Mouse (Mus musculus) ZHBTc4 (cell line): ENCODE measurements at regions not wholly inside any gene's neighbourhood (a gene's known extent, or its start where the extent isn't known, plus 50 kb on each side); places are given as distances from the start of the nearest gene placed in this dataset.

Experiments
- DNase-seq: peaks from one replicate; pipeline ENCODE4 v3.0.0-alpha.2; 2011; ENCODE audit warnings: low read depth, low spot score

DNA sequence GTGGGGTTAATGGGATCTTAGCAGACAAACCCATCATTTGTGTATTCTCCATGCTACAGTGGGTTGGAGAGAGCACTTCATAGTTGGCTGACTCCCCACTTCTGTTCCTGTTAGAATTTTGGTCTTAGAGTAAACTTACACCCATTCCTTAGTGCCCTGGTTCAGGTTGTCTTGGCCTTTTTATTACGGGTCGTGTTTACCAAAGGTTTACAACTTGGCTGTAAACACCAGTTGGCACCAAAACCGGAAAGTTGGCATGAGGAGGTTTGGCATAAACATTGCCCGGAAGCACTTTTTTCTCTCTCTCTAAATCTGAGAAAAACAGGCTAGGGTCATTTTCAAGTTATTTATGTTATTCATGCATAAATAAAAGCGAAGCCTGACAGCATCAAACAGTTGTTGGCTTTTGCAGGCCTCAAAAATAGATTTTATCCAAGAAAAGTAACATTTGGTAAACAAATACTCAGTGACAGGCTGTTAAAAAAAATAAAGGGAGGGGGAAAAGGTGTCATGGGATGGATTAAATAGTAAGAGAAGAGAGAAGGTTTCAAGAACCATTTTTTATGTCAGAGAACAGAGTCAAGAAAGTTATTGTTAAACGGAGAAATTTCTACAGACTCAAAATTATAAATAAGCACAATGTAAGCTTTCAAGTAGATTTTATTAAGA lies 148.0 kb upstream of the Klf6 start:
- no peak for DNase-seq

GRCm38 (mm10) chr13:5714191-5714591 lies 147.1 kb upstream of the Klf6 start:
- DNase-seq = no peak

GRCm38 (mm10) chr13:5714793-5715192 lies 146.5 kb upstream of the Klf6 start:
- DNase-seq = no peak

- DNase-seq = no peak
Observed at GRCm38 (mm10) chr13:5716749-5717148, 144.5 kb upstream of the Klf6 start.

DNA sequence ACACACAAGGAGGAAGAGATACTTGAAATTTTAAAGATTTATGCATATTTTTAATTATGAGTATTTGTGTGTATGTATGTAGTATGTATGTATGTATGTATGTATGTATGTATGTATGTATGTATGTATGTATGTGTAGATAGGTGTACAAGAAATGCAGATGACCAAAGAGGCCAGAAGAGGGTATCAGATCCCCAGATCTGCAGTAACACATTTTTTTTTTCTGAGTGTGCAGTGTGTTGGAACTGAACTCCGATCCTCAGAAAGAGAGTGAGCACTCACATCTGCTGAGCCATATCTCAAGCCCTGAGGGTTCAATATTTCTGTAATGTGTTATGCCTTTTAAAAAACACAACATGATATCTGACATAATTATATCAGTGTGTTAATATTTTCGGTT lies 138.0 kb upstream of the Klf6 start:
- no peak for DNase-seq

GRCm38 (mm10) chr13:5724364-5724763 lies 136.9 kb upstream of the Klf6 start:
- DNase-seq = peak; percentile 54

GRCm38 (mm10) chr13:5725984-5726383 lies 135.3 kb upstream of the Klf6 start:
- no peak for DNase-seq

- DNase-seq = no peak
Observed at GRCm38 (mm10) chr13:5726446-5726845, 134.8 kb upstream of the Klf6 start.

DNA sequence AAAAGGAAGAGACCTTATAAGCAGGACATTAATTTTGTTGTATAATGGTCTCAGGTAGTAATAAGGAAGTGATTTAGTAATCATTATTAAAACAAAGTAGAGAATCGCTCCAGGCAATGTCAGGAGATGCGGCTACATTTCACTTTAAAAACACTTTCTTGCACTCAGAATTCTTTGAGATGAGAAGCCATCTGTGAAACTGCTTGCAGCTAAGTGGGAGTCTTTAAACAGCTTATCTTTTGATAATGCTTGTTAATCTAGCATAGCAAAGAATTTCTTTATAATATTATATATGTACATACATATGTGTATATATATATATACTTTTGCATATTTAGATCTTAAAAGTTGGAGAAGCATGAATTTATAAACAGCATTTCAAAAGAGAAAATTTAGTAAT lies 133.1 kb upstream of the Klf6 start:
- no peak for DNase-seq

- peak; percentile 61 for DNase-seq
Observed at GRCm38 (mm10) chr13:5728808-5729207, 132.5 kb upstream of the Klf6 start.

DNA sequence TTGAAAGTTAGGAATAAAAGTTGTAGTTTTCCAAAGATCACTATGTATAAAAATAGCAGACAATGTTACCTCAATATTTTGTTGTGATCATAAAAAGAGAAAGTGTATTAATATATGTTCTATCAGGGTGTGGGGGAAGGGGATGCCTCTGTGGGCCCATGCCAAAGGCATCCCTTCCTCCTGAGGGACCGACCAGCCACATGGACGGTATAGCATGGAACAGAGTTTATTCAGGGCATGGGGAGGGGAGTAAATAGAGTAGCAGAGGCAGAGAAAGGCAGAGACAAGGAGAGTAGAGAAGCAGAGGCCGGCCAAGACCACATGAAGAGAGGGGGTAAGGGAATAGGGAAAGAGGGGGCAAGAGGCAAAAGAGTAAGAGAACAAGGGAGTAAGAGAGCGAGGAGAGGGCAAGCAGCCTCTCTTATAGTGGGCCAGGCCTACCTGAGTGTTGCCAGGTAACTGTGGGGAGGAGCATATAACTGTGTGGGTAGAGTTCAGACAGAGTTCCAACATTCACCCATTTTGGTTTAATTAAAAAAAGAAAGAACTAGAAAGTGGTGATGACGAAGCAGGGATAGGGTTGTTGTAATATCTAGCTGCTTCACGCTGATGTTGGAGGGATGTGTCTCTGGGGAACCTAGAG lies 131.7 kb upstream of the Klf6 start:
- no peak for DNase-seq

GRCm38 (mm10) chr13:5732206-5732605 lies 129.1 kb upstream of the Klf6 start:
- DNase-seq = no peak

- no peak for DNase-seq
Observed at GRCm38 (mm10) chr13:5735027-5735624, 126.2 kb upstream of the Klf6 start.

- no peak for DNase-seq
Observed at GRCm38 (mm10) chr13:5736472-5736871, 124.8 kb upstream of the Klf6 start.

- DNase-seq = no peak
Observed at GRCm38 (mm10) chr13:5737214-5737613, 124.1 kb upstream of the Klf6 start.

DNA sequence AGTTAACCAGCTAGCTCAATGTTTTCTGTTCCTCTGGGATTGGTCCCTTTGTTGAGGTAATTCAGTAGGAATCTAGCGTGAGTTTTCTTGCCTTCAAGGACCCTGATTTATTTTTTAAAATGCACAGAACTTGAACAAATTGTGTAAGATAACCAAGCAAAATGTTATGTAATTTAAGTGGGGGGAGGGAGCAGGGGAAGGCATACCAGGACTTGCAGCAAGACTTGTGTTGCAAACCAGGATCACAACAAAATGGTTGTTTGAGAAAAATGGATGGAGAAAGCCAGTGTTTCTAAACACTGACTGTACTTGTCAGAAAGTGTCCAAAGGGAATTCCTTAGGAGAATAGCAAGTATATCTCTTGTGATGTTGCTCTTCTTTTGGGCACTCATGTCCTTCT lies 120.5 kb upstream of the Klf6 start:
- DNase-seq = no peak

DNA sequence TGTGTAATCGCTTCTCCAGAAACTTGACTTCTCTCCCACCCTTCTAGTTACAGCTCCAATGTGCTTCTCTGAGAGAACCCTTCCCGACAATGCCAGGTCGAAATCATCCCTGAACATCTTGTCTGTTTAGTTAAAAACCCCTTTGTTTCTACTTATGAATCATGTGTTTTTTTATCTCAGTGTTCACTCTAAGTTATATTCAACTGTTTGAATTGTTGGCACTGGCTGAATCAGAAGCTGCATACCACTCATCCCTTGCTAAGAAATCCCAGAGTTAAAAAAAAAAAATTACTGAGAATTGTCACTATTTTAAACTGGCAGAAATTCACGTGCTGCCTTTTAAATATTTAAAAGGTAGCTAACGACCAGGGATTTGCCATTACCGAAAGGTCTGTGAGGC lies 116.3 kb upstream of the Klf6 start:
- DNase-seq = no peak

DNA sequence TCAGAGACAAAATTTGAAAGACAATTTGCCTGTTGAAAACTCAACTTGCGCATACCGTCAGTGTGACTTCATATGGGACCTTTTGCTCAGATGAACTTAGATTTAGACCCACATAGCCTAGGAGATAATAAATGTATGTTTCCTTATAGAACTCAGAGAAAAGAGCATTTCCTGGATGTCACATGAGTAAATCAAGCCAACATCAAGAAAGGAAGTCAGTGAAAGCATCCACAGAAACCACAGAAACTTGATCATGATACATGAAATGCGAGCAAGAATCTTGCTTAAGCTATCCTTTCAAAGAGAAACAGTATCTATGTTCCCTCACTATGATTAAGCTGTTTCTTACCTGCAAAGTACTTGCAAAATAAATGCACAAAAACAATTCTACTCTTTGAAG lies 104.1 kb upstream of the Klf6 start:
- no peak for DNase-seq

- no peak for DNase-seq
Observed at GRCm38 (mm10) chr13:5757963-5758362, 103.3 kb upstream of the Klf6 start.

GRCm38 (mm10) chr13:5760030-5760429 lies 101.3 kb upstream of the Klf6 start:
- no peak for DNase-seq

DNA sequence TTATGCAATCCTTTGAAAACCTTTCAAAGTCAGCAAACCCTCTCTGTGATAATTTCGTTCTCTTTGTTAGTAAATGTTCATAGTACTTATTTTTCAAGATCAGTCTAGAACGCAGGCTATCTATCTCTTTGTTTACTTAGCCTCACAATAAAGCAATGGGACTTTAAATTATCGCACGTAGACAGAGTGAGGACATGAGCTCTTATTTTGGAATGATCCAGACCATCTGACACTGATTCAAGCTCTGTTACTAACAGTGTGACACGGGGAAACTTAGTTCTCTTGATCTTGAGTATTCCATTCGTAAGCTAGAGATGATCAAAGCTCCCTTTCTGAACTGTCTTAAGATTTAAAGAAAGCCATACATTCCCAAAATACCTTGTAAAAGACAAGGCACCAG lies 94.9 kb upstream of the Klf6 start:
- no peak for DNase-seq

- DNase-seq = no peak
Observed at GRCm38 (mm10) chr13:5767202-5767601, 94.1 kb upstream of the Klf6 start.

GRCm38 (mm10) chr13:5768699-5769098 lies 92.6 kb upstream of the Klf6 start:
- DNase-seq = no peak
